Mouse (Mus musculus) embryonic facial prominence, embryonic 11.5 days (tissue): ENCODE data around the gene Parn. TPM values are rescaled to one million over a fixed set of nuclear protein-coding genes. Genes with fewer than 3 reads are reported as not detected.

Source experiments
- polyA plus RNA-seq: library from polyadenylated mRNA; unstranded; fragments of >200 nt; fragmentation: Nextera tagmentation; extraction: Ambion mirVana; gene quantifications from 2 replicates; pipeline ENCODE4 v1.2.1, GENCODE M21; 2014

The Parn gene
- polyA plus RNA-seq, 1 experiment from 2014 or later, result 42.4 TPM

Other genes with a start within 250 kb of the Parn start
- gene Bfar, start 3.7 kb upstream of the Parn start, polyA plus RNA-seq, result 38.6 and 40.3 TPM in 2 replicates
- 10.9 and 11.8 TPM in 2 replicates for gene 3110001I22Rik, start 3.8 kb upstream of the Parn start, polyA plus RNA-seq
- gene Pla2g10, start 62.8 kb upstream of the Parn start, polyA plus RNA-seq, result not detected in 2 replicates
- 80.0 and 84.3 TPM in 2 replicates for gene Rrn3, start 112.5 kb upstream of the Parn start, polyA plus RNA-seq
- 182 and 190 TPM in 2 replicates for gene Ntan1, start 150.7 kb upstream of the Parn start, polyA plus RNA-seq
- 91.2 and 94.9 TPM in 2 replicates for gene Pdxdc1, start 235.0 kb upstream of the Parn start, polyA plus RNA-seq
- gene Mpv17l, start 235.0 kb upstream of the Parn start, polyA plus RNA-seq, result 2.8 and 4.4 TPM in 2 replicates